Mouse (Mus musculus) lung, adult 2 months (tissue): ENCODE data around the gene Cope. TPM values are rescaled to one million over a fixed set of nuclear protein-coding genes. Genes with fewer than 3 reads are reported as not detected.

ENCODE experiments used
- DNase-seq: peaks from one replicate; pipeline ENCODE4 v3.0.0; 2022
- H3K4me1 ChIP-seq: fragments of 200-500 bp; 2 replicates; pipeline ENCODE4 v1.6.1; 2011; ENCODE audit warnings: low read length; ENCODE audit not compliant: control insufficient read depth, insufficient read depth
- H3K4me3 ChIP-seq: fragments of 200-500 bp; replicated peaks from 2 replicates; pipeline ENCODE3; 2011; ENCODE audit warnings: low read depth, mild to moderate bottlenecking, control low read depth, low read length; ENCODE audit errors: extremely low read depth
- CTCF ChIP-seq: fragments of 200-500 bp; IDR thresholded peaks from 2 replicates; pipeline ENCODE4 v1.5.1; 2011; ENCODE audit warnings: mild to moderate bottlenecking, low read length, control low read depth; ENCODE audit not compliant: insufficient read depth
- POLR2A ChIP-seq: fragments of 200-500 bp; IDR thresholded peaks from 2 replicates; pipeline ENCODE4 v1.6.1; 2011; ENCODE audit warnings: low read depth, mild to moderate bottlenecking, control low read depth, low read length, borderline replicate concordance; ENCODE audit errors: extremely low read depth
- WGBS: fragments of 180-500 bp; shearing (Covaris S2); methylation state at CpG from one replicate; pipeline ENCODE4 v1.1.7; 2018; 5-methylcytosine and 5-hydroxymethylcytosine counted together
- polyA plus RNA-seq: library from polyadenylated mRNA; depleted of rRNA; stranded (reverse); fragments of >200 nt; gene quantifications from 2 replicates; pipeline ENCODE4 v1.2.3, GENCODE M21; 2012

Gene Cope
- polyA plus RNA-seq, 1 experiment = 308 TPM

GRCm38 (mm10) chr8:70329124-70329834 lies 27.0 kb downstream of the Cope start, which contains the start of gene Gdf1:
Gene Gdf1, plus strand, starts transcription at chr8:70329817.
- WGBS = 37% methylated on average over 14 of the region's 14 CpGs
- TF ChIP-seq POLR2A = no peak
- TF ChIP-seq CTCF = no peak
- DNase-seq = no peak
- no peak within 1 kb of the TSS for H3K4me3 ChIP-seq
- no peaks in the 10 kb centered on the region for H3K4me1 ChIP-seq

GRCm38 (mm10) chr8:70329835-70330740 lies 27.8 kb downstream of the Cope start:
- no peak for DNase-seq
- TF ChIP-seq CTCF (no peak), POLR2A (no peak)
- Histone ChIP-seq H3K4me1 (no peaks in the 10 kb centered on the region), H3K4me3 (no peak overlapping the region)
- 24% methylated on average over 45 of the region's 45 CpGs for WGBS

DNA sequence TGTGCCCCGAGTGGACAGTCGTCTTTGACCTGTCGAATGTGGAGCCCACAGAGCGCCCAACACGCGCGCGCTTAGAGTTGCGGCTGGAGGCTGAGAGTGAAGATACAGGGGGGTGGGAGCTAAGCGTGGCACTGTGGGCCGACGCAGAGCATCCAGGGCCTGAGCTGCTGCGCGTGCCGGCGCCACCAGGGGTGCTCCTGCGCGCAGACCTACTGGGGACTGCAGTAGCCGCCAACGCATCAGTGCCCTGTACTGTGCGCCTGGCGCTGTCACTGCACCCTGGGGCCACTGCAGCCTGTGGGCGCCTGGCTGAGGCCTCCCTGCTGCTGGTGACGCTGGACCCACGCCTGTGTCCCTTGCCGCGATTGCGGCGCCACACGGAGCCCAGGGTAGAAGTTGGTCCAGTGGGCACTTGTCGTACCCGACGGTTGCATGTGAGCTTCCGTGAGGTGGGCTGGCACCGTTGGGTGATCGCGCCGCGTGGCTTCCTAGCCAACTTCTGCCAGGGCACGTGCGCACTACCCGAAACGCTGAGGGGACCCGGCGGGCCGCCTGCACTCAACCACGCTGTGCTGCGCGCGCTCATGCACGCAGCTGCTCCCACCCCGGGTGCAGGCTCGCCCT lies 28.5 kb downstream of the Cope start:
- 59% methylated on average over 53 of the region's 53 CpGs for WGBS
- no peak for TF ChIP-seq CTCF
- no peak for TF ChIP-seq POLR2A
- no peak for DNase-seq
- Histone ChIP-seq H3K4me3 (no peak overlapping the region), H3K4me1 (no peaks in the 10 kb centered on the region)

DNA sequence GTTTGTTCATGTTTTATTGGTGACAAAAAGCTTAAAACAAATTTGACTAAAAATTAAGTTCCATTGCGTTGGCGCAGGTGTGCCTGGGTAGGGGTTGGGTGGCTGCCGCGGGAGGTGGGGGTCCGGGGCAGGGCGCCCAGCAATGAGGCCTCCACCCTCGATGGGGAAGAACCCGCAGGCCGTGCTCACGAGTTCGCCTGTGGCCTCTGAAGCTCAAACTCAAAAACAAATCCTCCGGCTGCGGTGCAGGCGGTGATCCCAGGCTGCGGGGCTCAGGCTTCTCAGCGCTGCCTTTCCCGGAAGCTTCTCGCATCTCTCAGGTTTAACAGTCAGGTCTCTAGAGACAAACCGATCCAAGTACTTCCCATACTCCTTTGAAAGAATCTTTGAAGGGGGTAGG lies 29.2 kb downstream of the Cope start:
- Histone ChIP-seq H3K4me3 (no peak overlapping the region), H3K4me1 (no peaks in the 10 kb centered on the region)
- no peak for DNase-seq
- 90% methylated on average over 19 of the region's 19 CpGs for WGBS
- TF ChIP-seq POLR2A (no peak), CTCF (no peak)

DNA sequence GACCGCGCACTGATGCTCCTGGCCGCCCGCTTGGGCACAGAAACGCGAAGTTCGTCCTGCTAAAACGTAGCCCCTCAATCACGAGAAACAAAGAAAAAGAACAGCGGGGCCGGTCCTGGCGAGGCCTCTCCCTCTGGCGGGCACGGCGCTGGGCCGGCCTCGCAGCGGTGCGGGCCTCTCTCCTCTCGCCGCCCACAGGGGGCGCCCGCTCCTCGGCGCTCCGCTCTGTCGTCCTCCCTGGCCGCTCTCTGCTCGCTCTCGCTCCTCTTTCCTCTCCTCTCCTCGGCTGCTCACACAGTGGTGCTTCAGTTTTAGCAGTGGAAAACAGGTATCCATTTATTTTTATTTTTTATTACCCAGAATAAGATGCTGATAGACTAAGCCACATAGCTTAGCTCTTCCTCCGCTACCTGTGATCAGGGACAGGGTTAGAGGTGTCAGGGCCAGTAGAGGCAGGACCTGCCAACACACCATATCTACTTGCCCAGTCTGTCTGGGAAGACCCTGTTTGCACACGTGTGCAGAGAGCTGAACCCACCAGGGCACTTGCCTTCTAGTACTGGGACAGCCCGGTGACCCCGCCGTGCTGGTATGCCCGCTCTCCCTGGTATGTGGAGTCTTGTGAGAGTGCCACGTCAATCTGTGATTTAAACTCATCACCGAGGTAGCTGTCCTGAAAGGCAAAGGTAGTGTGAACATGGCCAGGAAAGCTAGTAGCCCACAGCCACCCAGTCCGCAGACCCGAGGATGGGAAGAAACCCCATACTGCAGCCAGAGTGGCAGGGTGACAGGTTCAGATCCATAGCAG lies 30.0 kb downstream of the Cope start:
- WGBS = 44% methylated on average over 41 of the region's 41 CpGs

GRCm38 (mm10) chr8:70332878-70333202 lies 30.5 kb downstream of the Cope start:
- Histone ChIP-seq H3K4me3 (no peak overlapping the region), H3K4me1 (no peaks in the 10 kb centered on the region)
- DNase-seq = no peak
- TF ChIP-seq CTCF (no peak), POLR2A (no peak)
- WGBS = 93% methylated on average over 6 of the region's 6 CpGs

More for the DNA sequence above, 30.0 kb downstream of the Cope start:
- peak; percentile 70 for DNase-seq
- TF ChIP-seq POLR2A (no peak), CTCF (peak; percentile 43; the same call in 1 of the 2 replicates)
- no peaks in the 10 kb centered on the region for H3K4me1 ChIP-seq
- H3K4me3 ChIP-seq = no peak overlapping the region

GRCm38 (mm10) chr8:70338931-70339330 lies 36.6 kb downstream of the Cope start:
- WGBS = 87% methylated on average over 7 of the region's 7 CpGs
- Histone ChIP-seq H3K4me1 (no peaks in the 10 kb centered on the region), H3K4me3 (no peak overlapping the region)
- no peak for DNase-seq
- TF ChIP-seq CTCF = no peak
- TF ChIP-seq POLR2A = no peak

- no peak for DNase-seq
- WGBS = 88% methylated on average over 7 of the region's 7 CpGs
- TF ChIP-seq POLR2A (no peak), CTCF (no peak)
- no peaks in the 10 kb centered on the region for H3K4me1 ChIP-seq
- no peak overlapping the region for H3K4me3 ChIP-seq
Measured at GRCm38 (mm10) chr8:70340659-70341058, 38.3 kb downstream of the Cope start.

DNA sequence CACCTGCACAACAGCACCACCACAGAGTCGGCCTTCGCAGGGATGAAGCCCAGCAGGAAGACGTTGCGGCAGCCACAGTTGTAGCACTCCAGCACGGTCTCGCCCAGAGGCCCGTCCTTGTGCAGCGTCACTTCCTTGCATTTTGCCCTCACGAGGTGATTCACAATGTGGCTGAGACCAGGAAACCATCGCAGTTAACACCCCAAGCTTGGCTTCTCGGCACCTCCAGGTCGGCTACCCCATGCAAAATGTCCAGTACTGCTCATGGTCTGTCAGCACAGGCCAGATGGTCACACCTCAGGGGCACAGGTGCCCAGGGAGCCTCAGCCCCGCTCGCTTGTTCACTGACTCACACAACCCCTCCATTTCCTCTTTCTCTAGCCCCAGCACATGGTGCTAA lies 39.7 kb downstream of the Cope start:
- no peaks in the 10 kb centered on the region for H3K4me1 ChIP-seq
- WGBS = 74% methylated on average over 14 of the region's 14 CpGs
- TF ChIP-seq CTCF (no peak), POLR2A (no peak)
- DNase-seq = no peak
- H3K4me3 ChIP-seq = no peak overlapping the region
